Mouse (Mus musculus) ES-Bruce4 (cell line): ENCODE measurements around the gene Pank4.

ENCODE experiments used
- EP300 ChIP-seq: IDR thresholded peaks from 2 replicates; pipeline ENCODE4 v1.6.1; 2011; ENCODE audit warnings: low read depth, low read length; ENCODE audit not compliant: insufficient read depth
- POLR2A ChIP-seq: IDR thresholded peaks from one replicate; pipeline ENCODE4 v1.8.1; 2011; ENCODE audit warnings: low read length; ENCODE audit not compliant: insufficient read depth

GRCm38 (mm10) chr4:154952461-154953241 lies 11.3 kb upstream of the Pank4 start:
- TF ChIP-seq EP300, result no peak
- TF ChIP-seq POLR2A, result no peak
